Mouse (Mus musculus) cerebellum, adult 2 months (tissue): Measurements from ENCODE around the gene Kcnj12.

ENCODE experiments used
- CTCF ChIP-seq: fragments of 200-500 bp; IDR thresholded peaks from 2 replicates; pipeline ENCODE4 v1.5.1; 2011; ENCODE audit warnings: low read depth, mild to moderate bottlenecking, control low read depth, low read length, moderate library complexity, borderline replicate concordance; ENCODE audit not compliant: insufficient read depth
- POLR2A ChIP-seq: fragments of 200-500 bp; IDR thresholded peaks from 2 replicates; pipeline ENCODE4 v1.6.1; 2011; ENCODE audit warnings: low read length, control low read depth, borderline replicate concordance; ENCODE audit not compliant: insufficient read depth

DNA sequence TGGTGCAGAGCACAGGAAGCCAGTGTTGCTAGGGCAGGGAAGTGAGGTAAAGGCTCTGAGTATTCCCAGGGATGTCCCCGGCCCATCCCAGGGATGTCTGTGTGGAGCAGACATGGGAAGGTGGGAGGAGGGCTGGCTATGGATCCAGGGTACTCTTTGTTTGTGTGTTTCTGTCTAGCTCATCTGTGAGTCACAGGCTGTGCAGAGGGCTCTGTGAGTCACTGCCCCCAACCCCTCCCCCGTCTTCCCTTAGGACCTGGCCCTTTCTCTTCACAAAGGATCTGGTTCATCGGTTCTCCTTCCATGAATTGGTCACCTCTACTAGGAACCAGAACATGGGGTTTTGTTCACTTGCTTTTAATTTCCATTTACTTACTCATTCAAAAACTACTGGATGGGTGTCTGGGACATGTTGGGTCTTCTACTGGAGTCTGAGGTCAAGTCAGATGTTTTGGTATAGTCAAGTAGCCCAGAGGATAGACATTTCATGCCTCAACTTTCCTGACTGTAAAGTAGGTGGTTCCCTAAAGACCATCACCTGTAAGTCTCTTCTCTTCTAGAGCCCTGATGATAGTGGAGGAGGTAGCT lies 97.7 kb downstream of the Kcnj12 start:
- no peak for TF ChIP-seq CTCF
- no peak for TF ChIP-seq POLR2A
